Mouse (Mus musculus): ENCODE measurements around the gene Cry2. TPM values are rescaled to one million over a fixed set of nuclear protein-coding genes. Genes with fewer than 3 reads are reported as not detected.

The Cry2 gene
- polyA plus RNA-seq, 1 experiment: 8.4 TPM

GRCm38 (mm10) chr2:92430089-92430488 lies 3.8 kb downstream of the Cry2 start:
- Histone ChIP-seq H3K36me3 (ENCODE audit: control insufficient read depth, insufficient read depth, low read length) (0 out of 2 replicates have a peak, but pooled peaks cover 1% of the 10 kb centered on the region), H3K4me1 (ENCODE audit: control insufficient read depth, insufficient read depth, insufficient read length) (no peaks in the 10 kb centered on the region; the same call in 1 of the 2 replicates), H3K4me3 (ENCODE audit: extremely low read depth, insufficient read depth, insufficient read length) (no peak overlapping the region), H3K27ac (ENCODE audit: insufficient read depth, low read length) (no peak overlapping the region), H3K27me3 (ENCODE audit: control insufficient read depth, insufficient read depth, low read length) (no peaks in the 10 kb centered on the region)
- no peak for DNase-seq (ENCODE audit: low read depth in 1 of 2, low spot score in 2 of 2)
- TF ChIP-seq POLR2A (IDR thresholded peaks at IDR 0.05; ENCODE audit: low read depth, low read length): no peak
- no peak for TF ChIP-seq CTCF (IDR thresholded peaks at IDR 0.05; ENCODE audit: extremely low read depth, insufficient read depth, insufficient read length, insufficient replicate concordance)
- 76% methylated on average over 2 of the region's 2 CpGs for WGBS

GRCm38 (mm10) chr2:92427882-92428281 lies 6.0 kb downstream of the Cry2 start:
- Histone ChIP-seq H3K4me1 (ENCODE audit: control insufficient read depth, insufficient read depth, insufficient read length) (no peaks in the 10 kb centered on the region), H3K4me3 (ENCODE audit: extremely low read depth, insufficient read depth, insufficient read length) (no peak overlapping the region), H3K27ac (ENCODE audit: insufficient read depth, low read length) (no peak overlapping the region), H3K36me3 (ENCODE audit: control insufficient read depth, insufficient read depth, low read length) (peaks cover 3% of the 10 kb centered on the region; the same call in 1 of the 2 replicates), H3K27me3 (ENCODE audit: control insufficient read depth, insufficient read depth, low read length) (no peaks in the 10 kb centered on the region)
- 86% methylated on average over 6 of the region's 6 CpGs for WGBS
- no peak for DNase-seq (ENCODE audit: low read depth in 1 of 2, low spot score in 2 of 2)
- TF ChIP-seq CTCF (IDR thresholded peaks at IDR 0.05; ENCODE audit: extremely low read depth, insufficient read depth, insufficient read length, insufficient replicate concordance) (no peak), POLR2A (IDR thresholded peaks at IDR 0.05; ENCODE audit: low read depth, low read length) (no peak)

GRCm38 (mm10) chr2:92426426-92426825 lies 7.4 kb downstream of the Cry2 start:
- H3K4me3 ChIP-seq (ENCODE audit: extremely low read depth, insufficient read depth, insufficient read length): no peak overlapping the region
- WGBS: 86% methylated on average over 3 of the region's 3 CpGs
- no peak overlapping the region for H3K27ac ChIP-seq (ENCODE audit: insufficient read depth, low read length)
- DNase-seq (ENCODE audit: low read depth in 1 of 2, low spot score in 2 of 2): no peak
- H3K27me3 ChIP-seq (ENCODE audit: control insufficient read depth, insufficient read depth, low read length): no peaks in the 10 kb centered on the region
- no peak for TF ChIP-seq CTCF (IDR thresholded peaks at IDR 0.05; ENCODE audit: extremely low read depth, insufficient read depth, insufficient read length, insufficient replicate concordance)
- peaks cover 9% of the 10 kb centered on the region for H3K36me3 ChIP-seq (ENCODE audit: control insufficient read depth, insufficient read depth, low read length)
- no peaks in the 10 kb centered on the region for H3K4me1 ChIP-seq (ENCODE audit: control insufficient read depth, insufficient read depth, insufficient read length)

GRCm38 (mm10) chr2:92425366-92425765 lies 8.5 kb downstream of the Cry2 start:
- no peak for DNase-seq (ENCODE audit: low read depth in 1 of 2, low spot score in 2 of 2)
- 93% methylated on average over 4 of the region's 4 CpGs for WGBS
- Histone ChIP-seq H3K36me3 (ENCODE audit: control insufficient read depth, insufficient read depth, low read length) (peaks cover 9% of the 10 kb centered on the region), H3K27me3 (ENCODE audit: control insufficient read depth, insufficient read depth, low read length) (no peaks in the 10 kb centered on the region), H3K4me3 (ENCODE audit: extremely low read depth, insufficient read depth, insufficient read length) (no peak overlapping the region), H3K4me1 (ENCODE audit: control insufficient read depth, insufficient read depth, insufficient read length) (no peaks in the 10 kb centered on the region), H3K27ac (ENCODE audit: insufficient read depth, low read length) (no peak overlapping the region)
- no peak for TF ChIP-seq CTCF (IDR thresholded peaks at IDR 0.05; ENCODE audit: extremely low read depth, insufficient read depth, insufficient read length, insufficient replicate concordance)
- no peak for TF ChIP-seq POLR2A (IDR thresholded peaks at IDR 0.05; ENCODE audit: low read depth, low read length)

- Histone ChIP-seq H3K36me3 (ENCODE audit: control insufficient read depth, insufficient read depth, low read length) (peaks cover 9% of the 10 kb centered on the region), H3K4me3 (ENCODE audit: extremely low read depth, insufficient read depth, insufficient read length) (no peak overlapping the region), H3K27ac (ENCODE audit: insufficient read depth, low read length) (peak overlapping the region; percentile 67; the same call in 1 of the 2 replicates), H3K27me3 (ENCODE audit: control insufficient read depth, insufficient read depth, low read length) (no peaks in the 10 kb centered on the region), H3K4me1 (ENCODE audit: control insufficient read depth, insufficient read depth, insufficient read length) (no peaks in the 10 kb centered on the region)
- WGBS: 84% methylated on average over 9 of the region's 9 CpGs
- TF ChIP-seq POLR2A (IDR thresholded peaks at IDR 0.05; ENCODE audit: low read depth, low read length): no peak
- no peak for TF ChIP-seq CTCF (IDR thresholded peaks at IDR 0.05; ENCODE audit: extremely low read depth, insufficient read depth, insufficient read length, insufficient replicate concordance)
- DNase-seq (ENCODE audit: low read depth in 1 of 2, low spot score in 2 of 2): no peak
Measured at GRCm38 (mm10) chr2:92424462-92425308, 9.2 kb downstream of the Cry2 start.

GRCm38 (mm10) chr2:92423702-92424461 lies 10.0 kb downstream of the Cry2 start:
- no peaks in the 10 kb centered on the region for H3K4me1 ChIP-seq (ENCODE audit: control insufficient read depth, insufficient read depth, insufficient read length)
- TF ChIP-seq CTCF (IDR thresholded peaks at IDR 0.05; ENCODE audit: extremely low read depth, insufficient read depth, insufficient read length, insufficient replicate concordance) (no peak), POLR2A (IDR thresholded peaks at IDR 0.05; ENCODE audit: low read depth, low read length) (no peak)

More at GRCm38 (mm10) chr2:92423702-92424461, 10.0 kb downstream of the Cry2 start:
- Histone ChIP-seq H3K36me3 (ENCODE audit: control insufficient read depth, insufficient read depth, low read length) (peaks cover 11% of the 10 kb centered on the region), H3K27ac (ENCODE audit: insufficient read depth, low read length) (peak overlapping the region; percentile 67), H3K27me3 (ENCODE audit: control insufficient read depth, insufficient read depth, low read length) (no peaks in the 10 kb centered on the region), H3K4me3 (ENCODE audit: extremely low read depth, insufficient read depth, insufficient read length) (no peak overlapping the region)
- 64% methylated on average over 9 of the region's 9 CpGs for WGBS
- DNase-seq (ENCODE audit: low read depth in 1 of 2, low spot score in 2 of 2): peak in 1 of 2 experiments; percentile 23

Measured in spleen, adult 2 months (tissue).